Comparison of ENCODE assay signal across 22 mouse cellular contexts in the genomic region with DNA sequence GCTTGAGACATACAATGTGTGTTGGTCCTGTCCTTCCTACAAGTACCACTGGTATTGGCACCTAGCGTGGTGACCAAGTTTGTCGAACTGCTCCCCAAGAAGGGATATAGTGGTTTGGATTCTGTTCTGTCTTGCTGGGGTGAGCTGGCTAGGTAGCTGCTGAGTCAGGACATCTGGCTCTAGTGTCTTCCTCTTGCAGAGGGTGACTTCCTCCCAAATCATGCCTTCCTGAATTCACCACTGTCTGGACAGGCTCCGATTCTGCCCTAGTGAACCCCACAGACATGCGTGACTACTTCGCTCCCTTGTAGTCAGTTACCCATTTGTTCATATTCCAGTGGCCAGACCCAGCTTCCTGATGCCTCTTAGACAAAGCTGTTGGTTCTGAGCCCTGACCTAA.
A peak's percentile ranks its signal among the peaks of the same experiment; 100 is the strongest.
DNase-seq lines count a peak whose midpoint lies in the region; ATAC-seq lines count a peak whose summit lies in the region.
"Had no signal": no experiment of that assay in that cellular context is flagged by ENCODE, and none has a peak within 500 bp of the region (broad histone marks: within the 10 kb centered on the region; RNA-seq: fewer than 3 reads in every experiment).

No protein-coding gene starts in this region.

- peak; percentile 68 for DNase-seq in heart, adult 11 months
- DNase-seq in heart, adult 18-20 months: no peak
- DNase-seq in liver, embryonic 11.5 days (ENCODE audit: low spot score): peak; percentile 19
- DNase-seq in hindbrain, embryonic 11.5 days (ENCODE audit: low spot score): no peak
- no peak for DNase-seq in spleen, postnatal 36 days (ENCODE audit: low spot score in 2 of 2)
- DNase-seq: adrenal gland, postnatal 10 days; cerebellum, adult 18-20 months; cerebellum, adult 9-11 months; cerebellum, postnatal 36 days; embryo, embryonic 11 days; gastrocnemius, adult 2 months; gastrocnemius, postnatal 36 days; heart, postnatal 4 days had no signal

- H3K4me1 ChIP-seq in liver, embryonic 11.5 days (replicated peaks; ENCODE audit: control insufficient read depth, insufficient read depth, low read length): no peaks in the 10 kb centered on the region
- H3K4me1 ChIP-seq in liver, embryonic 12.5 days: no peaks in the 10 kb centered on the region
- no peaks in the 10 kb centered on the region for H3K4me1 ChIP-seq in hindbrain, embryonic 11.5 days (replicated peaks; ENCODE audit: control insufficient read depth, insufficient read depth, low read length)
- H3K4me1 ChIP-seq: heart, embryonic 13.5 days; intestine, embryonic 15.5 days had no signal

- H3K27me3 ChIP-seq in liver, embryonic 11.5 days (replicated peaks; ENCODE audit: control insufficient read depth, insufficient read depth, low read length): peaks cover 4% of the 10 kb centered on the region
- H3K27me3 ChIP-seq in liver, embryonic 12.5 days (replicated peaks): peaks cover 9% of the 10 kb centered on the region; the same call in 1 of the 2 replicates
- no peaks in the 10 kb centered on the region for H3K27me3 ChIP-seq in hindbrain, embryonic 11.5 days (ENCODE audit: control insufficient read depth, insufficient read depth, low read length)
- H3K27me3 ChIP-seq: embryonic facial prominence, embryonic 15.5 days; heart, embryonic 13.5 days; intestine, embryonic 15.5 days had no signal

- no peak overlapping the region for H3K4me3 ChIP-seq in liver, embryonic 11.5 days (ENCODE audit: low read depth, low read length)
- no peak overlapping the region for H3K4me3 ChIP-seq in liver, embryonic 12.5 days
- H3K4me3 ChIP-seq in hindbrain, embryonic 11.5 days (ENCODE audit: low read depth, low read length): no peak overlapping the region
- H3K4me3 ChIP-seq: embryonic facial prominence, embryonic 15.5 days; erythroblast, embryonic 14.5 days; forebrain, embryonic 10.5 days; gastrocnemius, adult 2 months; heart, embryonic 13.5 days; intestine, embryonic 15.5 days had no signal

- no peak for ATAC-seq in liver, embryonic 11.5 days (replicated peaks; ENCODE audit: low FRiP score)
- ATAC-seq in liver, embryonic 12.5 days: no peak
- peak; percentile 85 for ATAC-seq in megakaryocyte progenitor cell, adult 5-6 weeks (replicated peaks; ENCODE audit: poor library complexity)
- ATAC-seq in hindbrain, embryonic 11.5 days (ENCODE audit: low FRiP score): no peak
- ATAC-seq: forebrain, embryonic 14.5 days; intestine, embryonic 15.5 days had no signal

- WGBS in liver, embryonic 11.5 days: 80% methylated on average over 5 of the region's 5 CpGs
- WGBS in liver, embryonic 12.5 days (ENCODE audit: insufficient replicate concordance): 53% methylated on average over 5 of the region's 5 CpGs
- 93% methylated on average over 5 of the region's 5 CpGs for WGBS in hindbrain, embryonic 11.5 days

- no peaks in the 10 kb centered on the region for H3K9me3 ChIP-seq in liver, embryonic 11.5 days (ENCODE audit: control insufficient read depth, low read length)
- H3K9me3 ChIP-seq in liver, embryonic 12.5 days (replicated peaks): no peaks in the 10 kb centered on the region
- H3K9me3 ChIP-seq in hindbrain, embryonic 11.5 days (ENCODE audit: control insufficient read depth, low read length): no peaks in the 10 kb centered on the region
- H3K9me3 ChIP-seq: embryonic facial prominence, embryonic 15.5 days; forebrain, embryonic 10.5 days; heart, embryonic 13.5 days; intestine, embryonic 15.5 days had no signal

- H3K9ac ChIP-seq in liver, embryonic 11.5 days (ENCODE audit: low read depth, low read length): no peak overlapping the region
- H3K9ac ChIP-seq in liver, embryonic 12.5 days: no peak overlapping the region
- no peak overlapping the region for H3K9ac ChIP-seq in hindbrain, embryonic 11.5 days (ENCODE audit: low read depth, low read length)
- H3K9ac ChIP-seq: embryonic facial prominence, embryonic 15.5 days; heart, embryonic 13.5 days; hindbrain, embryonic 14.5 days; intestine, embryonic 15.5 days had no signal

- no peaks in the 10 kb centered on the region for H3K36me3 ChIP-seq in liver, embryonic 11.5 days (ENCODE audit: control insufficient read depth, insufficient read depth, low read length)
- H3K36me3 ChIP-seq in liver, embryonic 12.5 days: no peaks in the 10 kb centered on the region
- no peaks in the 10 kb centered on the region for H3K36me3 ChIP-seq in hindbrain, embryonic 11.5 days (ENCODE audit: control insufficient read depth, insufficient read depth, low read length)
- H3K36me3 ChIP-seq: embryonic facial prominence, embryonic 15.5 days; forebrain, embryonic 10.5 days; heart, embryonic 13.5 days; intestine, embryonic 15.5 days had no signal

- H3K4me2 ChIP-seq in liver, embryonic 11.5 days: no peak overlapping the region
- no peak overlapping the region for H3K4me2 ChIP-seq in liver, embryonic 12.5 days
- H3K4me2 ChIP-seq in hindbrain, embryonic 11.5 days (replicated peaks; ENCODE audit: low read depth, low read length): no peak overlapping the region
- H3K4me2 ChIP-seq: embryonic facial prominence, embryonic 15.5 days; heart, embryonic 13.5 days; hindbrain, embryonic 14.5 days; intestine, embryonic 15.5 days had no signal

- H3K27ac ChIP-seq in liver, embryonic 11.5 days (ENCODE audit: low read depth, low read length): no peak overlapping the region
- no peak overlapping the region for H3K27ac ChIP-seq in liver, embryonic 12.5 days
- H3K27ac ChIP-seq in hindbrain, embryonic 11.5 days (ENCODE audit: low read depth, low read length): no peak overlapping the region
- H3K27ac ChIP-seq: embryonic facial prominence, embryonic 15.5 days; forebrain, embryonic 10.5 days; gastrocnemius, adult 2 months; heart, embryonic 13.5 days; hindbrain, embryonic 14.5 days; intestine, embryonic 15.5 days had no signal

Comparison
In these comparisons a context has a peak if more than half of its experiments do, and no peak if none do; other contexts are left out.
1. DNase-seq: peak in heart, adult 11 months (single experiment) and liver, embryonic 11.5 days (single experiment); none in heart, adult 18-20 months (0 of 2), hindbrain, embryonic 11.5 days (single experiment) and spleen, postnatal 36 days (0 of 2).